Mouse (Mus musculus): ENCODE measurements around the gene Slc31a2.

DNA sequence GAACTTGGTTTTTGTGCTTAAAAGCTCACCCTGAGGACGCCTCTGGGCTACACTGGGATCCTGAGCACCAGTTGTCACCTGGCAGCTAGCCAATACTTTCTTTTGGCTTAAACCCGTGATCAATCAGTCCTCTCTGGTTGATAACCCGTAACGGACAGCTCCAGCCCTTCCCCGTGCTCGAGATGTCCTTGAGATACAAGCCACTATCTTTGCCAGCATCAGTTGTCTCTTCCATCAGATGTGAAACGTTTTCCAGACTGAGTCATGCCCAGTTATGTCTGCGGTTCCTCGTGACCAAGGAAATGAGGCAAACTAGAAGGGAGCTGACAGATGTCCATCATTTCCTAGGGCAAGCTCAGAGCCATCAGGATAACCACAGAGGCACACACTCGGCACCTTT is 4.7 kb downstream of the Slc31a2 start:
- no peak for TF ChIP-seq EP300 (IDR thresholded peaks at IDR 0.05; ENCODE audit: low read depth in 1 of 2, low read length in 2 of 2)
- TF ChIP-seq POLR2A (IDR thresholded peaks at IDR 0.05; ENCODE audit: control insufficient read depth in 1 of 2, insufficient read depth in 1 of 2, low read depth in 1 of 2, low read length in 2 of 2, poor library complexity in 1 of 2) = no peak
- TF ChIP-seq MYC (IDR thresholded peaks at IDR 0.05; ENCODE audit: low read depth, low read length) = no peak
- TF ChIP-seq NRF1 (IDR thresholded peaks at IDR 0.05; ENCODE audit: insufficient read depth, low read depth, low read length, poor library complexity, severe bottlenecking) = no peak
- TF ChIP-seq CTCF (IDR thresholded peaks at IDR 0.05 in 2 of 3, conservative IDR thresholded peaks at IDR 0.05 in 1 of 3; ENCODE audit: control insufficient read depth in 1 of 3, insufficient read depth in 1 of 3, low read depth in 2 of 3, low read length in 3 of 3, poor library complexity in 1 of 3, severe bottlenecking in 1 of 3) = no peak
- TF ChIP-seq USF1 (IDR thresholded peaks at IDR 0.05; ENCODE audit: low read depth, low read length) = no peak
- TF ChIP-seq SIN3A (IDR thresholded peaks at IDR 0.05; ENCODE audit: low read length) = no peak
- no peak for TF ChIP-seq MAX (IDR thresholded peaks at IDR 0.05; ENCODE audit: low read length)
- TF ChIP-seq ZNF384 (IDR thresholded peaks at IDR 0.05; ENCODE audit: low read depth, low read length) = no peak
- no peak for TF ChIP-seq ZC3H11A (IDR thresholded peaks at IDR 0.05; ENCODE audit: low read depth, low read length)
- no peak for TF ChIP-seq TCF12 (IDR thresholded peaks at IDR 0.05; ENCODE audit: low read depth, low read length)
- no peak for TF ChIP-seq RCOR1 (IDR thresholded peaks at IDR 0.05; ENCODE audit: low read depth, low read length)
